Mouse (Mus musculus) adrenal gland, postnatal 36 days (tissue): ENCODE results near the gene Sdr39u1. TPM values are rescaled to one million over a fixed set of nuclear protein-coding genes. Genes with fewer than 3 reads are reported as not detected.

ENCODE experiments used
- DNase-seq, 2 experiments: peaks; one replicate each; pipeline ENCODE4 v3.0.0; 2021; ENCODE audit warnings: mixed read lengths in 1 of 2
- long read RNA-seq, 2 experiments: library from polyadenylated mRNA; stranded (forward); transcript quantifications; one replicate each; pipeline ENCODE4 v2.0.0; 2021; ENCODE audit warnings: borderline sequencing depth in 2 of 2
- total RNA-seq, 2 experiments: library from RNA; stranded (reverse); gene quantifications; 2 replicates each; pipeline ENCODE4 v1.2.3; 2021

Sdr39u1 gene
- total RNA-seq, result 10 to 100 TPM; 51.6 to 73.8 TPM
- long read RNA-seq, experiment 1, transcript Sdr39u1-201 (6 exons, 1,255 nt), result major isoform, 41 of 73 reads
- long read RNA-seq, experiment 1, transcript Sdr39u1-207 (5 exons, 867 nt), result minor isoform, 7 of 73 reads
- long read RNA-seq, experiment 1, partial matches to known transcripts, result 3 of 73 reads
- long read RNA-seq, experiment 1, other reads (novel, unspliced or antisense), result 18 of 73 reads
- long read RNA-seq, experiment 2, transcript Sdr39u1-201 (6 exons, 1,255 nt), result major isoform, 19 of 33 reads
- long read RNA-seq, experiment 2, partial matches to known transcripts, result 0 of 33 reads
- long read RNA-seq, experiment 2, other reads (novel, unspliced or antisense), result 8 of 33 reads

DNA sequence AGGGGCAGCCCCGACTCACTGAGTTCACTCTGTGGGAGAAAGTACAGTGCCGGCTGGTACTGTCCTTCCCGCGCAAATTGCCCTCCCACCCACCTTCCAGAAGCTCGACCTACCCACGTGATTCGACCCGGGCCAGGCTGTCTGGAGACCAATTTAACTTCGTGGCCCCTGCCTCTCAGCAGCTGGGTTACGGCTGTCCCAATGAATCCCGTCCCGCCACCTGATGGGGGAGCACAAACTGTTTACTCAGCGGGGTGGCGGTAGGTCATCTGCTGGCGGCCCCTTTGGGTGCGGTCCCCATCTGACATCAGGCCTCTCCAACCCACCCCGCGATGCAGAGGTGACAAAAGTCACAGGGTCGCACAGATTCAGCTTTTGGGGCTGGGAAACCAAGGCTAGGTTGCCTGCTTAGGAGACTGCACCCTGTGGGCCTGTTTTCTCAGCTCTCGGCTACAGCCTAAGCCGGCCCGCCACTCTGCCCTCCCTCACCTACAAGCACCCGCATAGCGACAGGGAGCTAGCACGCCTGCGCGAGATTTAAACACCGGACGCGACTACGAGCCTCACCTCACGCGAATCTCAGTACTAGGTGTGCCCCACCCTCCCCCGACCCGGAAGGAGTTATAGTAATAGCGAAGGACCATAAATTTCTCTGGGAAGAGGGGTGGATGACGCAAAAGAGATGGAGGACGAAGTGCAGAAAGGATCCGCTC, at the start of gene Sdr39u1:
Sdr39u1 (minus strand) TSS at position 593 of the 713 bp plus-strand sequence.
- DNase-seq, result peak; percentile 83 to 92

DNA sequence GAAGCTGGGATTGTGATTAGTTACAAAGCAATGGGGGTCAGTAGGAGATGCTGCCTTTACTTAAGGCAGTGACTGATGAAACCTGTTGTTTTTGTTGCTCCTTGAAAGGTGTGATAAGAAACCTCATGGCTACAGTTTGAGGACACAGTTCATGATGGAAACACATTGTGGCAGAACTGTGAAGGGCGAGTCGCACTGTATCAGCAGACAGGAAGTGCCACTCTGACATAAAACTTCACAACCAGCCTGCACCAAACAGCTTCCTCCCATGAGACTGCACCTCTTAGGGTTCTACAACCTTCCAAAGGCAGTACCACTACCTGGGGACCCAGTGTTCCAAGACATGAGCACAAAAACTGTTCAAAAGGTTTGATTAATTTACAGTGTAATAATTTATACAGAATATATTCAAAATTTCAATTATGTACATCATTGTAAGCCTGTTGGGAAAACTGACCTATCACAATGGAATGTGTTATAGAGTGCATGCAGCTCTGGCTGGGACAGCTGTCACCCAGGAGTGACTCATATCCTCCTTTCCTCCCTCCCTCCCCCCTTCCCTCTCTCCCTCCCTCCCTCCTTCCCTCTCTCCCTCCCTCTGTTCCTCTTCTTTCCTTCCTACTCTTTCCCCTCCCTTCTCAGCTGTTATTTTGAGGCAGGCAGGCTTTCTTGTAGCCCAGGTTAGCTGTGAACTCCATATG, 46.3 kb upstream of the Sdr39u1 start:
- no peak for DNase-seq

DNA sequence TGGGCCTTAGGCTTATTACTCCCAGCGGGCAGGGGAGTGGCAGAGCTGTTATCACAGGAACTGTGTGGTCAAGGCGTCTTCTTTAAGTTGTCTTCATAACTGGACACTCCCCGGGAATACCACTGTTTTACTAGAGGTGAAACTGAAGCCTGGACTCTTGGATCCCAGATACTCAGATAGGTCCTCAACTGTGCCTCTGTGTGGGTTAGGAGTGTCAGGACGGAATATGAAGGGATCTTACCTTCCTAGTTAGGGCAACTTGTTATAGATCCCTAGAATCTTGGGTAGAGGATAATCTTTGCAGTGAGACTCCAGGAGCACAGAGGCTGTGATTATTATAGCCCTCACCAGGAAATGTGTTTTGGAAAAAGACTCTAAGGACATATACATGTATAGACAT, 44.5 kb upstream of the Sdr39u1 start, which contains the start of gene Cma1:
Cma1 (minus strand) TSS at position 101 of the 400 bp plus-strand sequence.
- DNase-seq, result no peak

DNA sequence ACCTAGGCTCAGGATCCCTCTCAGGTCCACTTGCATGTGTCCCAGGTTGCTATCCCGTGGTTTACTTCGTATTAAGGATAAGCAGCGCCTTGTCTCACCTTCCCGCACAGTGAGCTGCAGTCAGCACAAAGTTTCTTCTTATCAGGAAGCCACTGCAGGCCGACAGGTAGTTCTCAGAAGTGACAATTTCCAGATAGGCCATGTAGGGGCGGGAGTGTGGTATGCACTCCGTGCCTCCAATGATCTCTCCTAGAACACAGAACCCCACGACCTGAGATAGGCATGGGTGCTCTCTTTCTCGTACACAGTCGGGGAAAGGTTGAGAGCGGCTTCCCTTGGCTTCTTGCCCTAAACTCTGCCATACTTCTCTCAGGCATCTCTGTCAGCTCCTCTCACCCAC, 43.5 kb upstream of the Sdr39u1 start:
- DNase-seq, result no peak

DNA sequence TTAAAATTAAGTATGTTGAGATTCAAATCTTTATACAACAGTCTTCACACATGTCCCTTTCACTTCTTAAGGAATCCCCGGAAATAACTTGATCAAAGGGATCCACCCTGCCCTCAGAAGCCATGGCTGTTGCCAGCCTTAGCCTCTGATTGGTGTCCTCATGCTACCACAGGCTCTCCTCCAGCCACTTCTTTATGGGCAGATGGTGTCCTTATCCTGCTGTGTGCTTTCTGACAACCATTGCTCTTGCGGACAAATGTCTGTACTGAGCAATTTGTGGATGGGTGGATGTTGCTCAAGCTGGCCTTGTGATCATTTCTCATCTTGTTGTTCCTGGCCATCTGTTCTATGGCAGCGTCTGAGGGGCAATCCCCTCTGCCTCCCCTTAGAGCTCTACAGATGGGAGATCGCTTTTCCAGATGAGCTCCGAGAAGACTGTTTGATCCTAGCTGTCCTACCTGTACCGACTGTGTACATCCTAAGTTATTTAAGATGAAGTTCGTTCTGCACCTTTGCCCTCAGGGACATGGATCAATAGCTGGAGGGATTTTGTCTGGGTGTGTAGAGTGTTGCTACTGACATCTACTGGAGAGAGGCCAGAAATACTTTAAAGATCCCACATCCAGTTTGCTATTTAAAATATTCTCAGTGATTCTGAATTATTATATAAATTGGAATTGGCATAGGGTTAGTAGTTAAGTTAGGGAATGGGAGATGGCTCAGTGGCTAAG, 40.1 kb upstream of the Sdr39u1 start:
- DNase-seq, result no peak

DNA sequence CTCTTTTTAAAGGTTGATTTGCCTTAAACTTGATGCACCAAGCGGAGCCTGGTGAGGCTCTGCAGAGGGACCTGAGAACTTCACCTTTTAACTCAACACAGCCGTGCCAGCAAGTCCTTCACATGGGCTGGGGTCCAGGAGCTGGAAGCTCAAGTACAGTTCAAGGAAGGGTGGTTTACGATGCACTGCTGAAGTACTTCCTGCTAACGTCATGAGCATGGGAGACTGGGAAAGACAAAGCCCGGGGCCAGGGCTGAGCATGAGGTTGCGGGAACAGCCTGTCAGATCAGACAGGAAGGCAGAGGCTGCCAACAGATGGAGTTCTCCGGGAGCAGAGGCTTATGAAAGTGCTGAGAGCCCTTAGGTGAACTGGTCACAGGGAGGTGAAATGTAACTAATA, 33.5 kb upstream of the Sdr39u1 start:
- DNase-seq, result peak; percentile 3 to 20

DNA sequence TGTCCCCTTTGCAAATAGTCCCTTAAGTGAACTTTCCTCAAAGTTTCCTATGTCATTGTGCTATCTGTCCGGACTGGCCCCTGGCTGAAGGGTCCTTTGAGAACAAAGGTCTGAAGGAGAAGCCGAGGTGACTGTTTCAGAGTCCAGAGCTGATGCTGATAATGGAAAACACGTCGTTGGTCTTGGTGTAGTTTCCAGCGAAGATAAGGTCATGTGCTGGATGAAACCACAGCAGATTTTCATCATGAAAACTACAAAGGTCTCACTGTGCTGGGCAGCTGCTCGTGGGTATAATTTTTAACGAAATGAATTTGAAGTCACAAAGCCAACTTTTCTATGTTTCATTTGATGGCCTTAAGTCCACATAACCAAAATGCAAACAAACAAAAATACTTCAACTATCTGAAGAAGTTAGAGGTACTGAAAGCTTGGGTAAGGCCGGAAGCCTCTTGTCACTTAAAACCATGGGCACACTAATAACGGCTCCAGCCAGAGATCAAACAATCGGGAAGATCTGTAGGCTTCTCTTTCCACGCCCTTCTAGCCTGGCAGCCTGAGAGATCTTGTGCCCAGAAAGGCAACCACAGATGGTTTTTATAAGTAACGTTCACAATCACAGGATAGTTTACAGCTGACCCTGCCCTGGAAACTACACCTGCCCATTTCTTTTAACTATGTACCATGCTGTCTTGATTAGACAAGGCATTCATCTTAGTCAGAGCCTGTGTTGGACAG, 29.3 kb upstream of the Sdr39u1 start:
- no peak for DNase-seq

DNA sequence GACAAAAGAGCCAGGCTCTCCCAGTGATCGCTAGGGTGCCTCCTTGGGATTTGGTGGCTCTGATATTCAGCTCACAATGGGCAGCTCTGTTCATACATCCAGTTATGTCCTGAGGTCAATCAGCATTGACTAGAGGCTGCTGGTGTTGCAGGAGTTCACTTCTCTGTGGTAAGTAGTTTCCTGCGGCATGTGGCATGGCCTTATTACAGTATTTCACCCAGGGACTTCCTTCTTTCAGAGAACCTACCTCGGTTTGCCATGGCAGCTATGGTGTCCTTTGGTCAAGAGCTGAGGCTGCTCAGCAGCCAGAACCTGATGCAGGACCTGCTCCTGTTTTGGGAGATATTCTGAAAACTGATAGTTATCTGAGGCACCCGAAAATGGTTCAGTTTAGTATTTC, 26.8 kb upstream of the Sdr39u1 start:
- DNase-seq, result no peak

DNA sequence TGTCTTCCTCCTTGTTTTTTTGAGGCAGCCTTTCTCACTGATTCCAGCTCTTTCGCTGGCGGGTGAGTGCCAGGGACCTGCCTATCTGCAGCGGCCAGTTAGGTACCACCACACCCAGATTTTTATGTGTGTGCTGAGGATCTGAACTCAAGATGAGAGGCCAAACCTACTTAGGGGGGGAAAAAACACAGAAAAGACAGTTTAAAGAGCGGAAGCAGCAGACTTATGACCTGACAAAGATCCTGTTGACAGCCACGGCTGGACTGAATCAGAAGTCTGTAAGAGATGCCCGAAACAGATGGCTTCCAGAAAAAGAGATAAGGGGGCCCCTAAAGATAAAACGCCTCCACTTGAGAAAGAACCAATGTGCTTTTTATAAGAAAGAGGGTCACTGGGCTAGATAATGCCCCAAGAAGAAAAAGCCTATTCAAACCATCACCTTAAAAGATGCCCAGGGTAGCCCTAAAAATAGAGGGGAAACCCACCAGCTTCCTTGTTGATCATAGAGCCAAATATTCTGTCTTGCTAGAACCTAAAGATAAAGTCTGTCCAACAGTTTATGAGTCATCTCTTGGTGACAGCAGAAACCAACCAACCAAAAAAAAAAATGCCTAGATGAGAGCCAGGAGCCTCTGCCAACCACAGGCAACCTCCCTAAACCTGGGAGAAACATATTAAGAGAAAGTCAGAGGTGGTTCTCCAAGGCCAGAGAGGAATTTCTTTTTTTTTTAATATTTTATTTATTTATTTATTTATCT, 22.6 kb upstream of the Sdr39u1 start:
- DNase-seq, result no peak

DNA sequence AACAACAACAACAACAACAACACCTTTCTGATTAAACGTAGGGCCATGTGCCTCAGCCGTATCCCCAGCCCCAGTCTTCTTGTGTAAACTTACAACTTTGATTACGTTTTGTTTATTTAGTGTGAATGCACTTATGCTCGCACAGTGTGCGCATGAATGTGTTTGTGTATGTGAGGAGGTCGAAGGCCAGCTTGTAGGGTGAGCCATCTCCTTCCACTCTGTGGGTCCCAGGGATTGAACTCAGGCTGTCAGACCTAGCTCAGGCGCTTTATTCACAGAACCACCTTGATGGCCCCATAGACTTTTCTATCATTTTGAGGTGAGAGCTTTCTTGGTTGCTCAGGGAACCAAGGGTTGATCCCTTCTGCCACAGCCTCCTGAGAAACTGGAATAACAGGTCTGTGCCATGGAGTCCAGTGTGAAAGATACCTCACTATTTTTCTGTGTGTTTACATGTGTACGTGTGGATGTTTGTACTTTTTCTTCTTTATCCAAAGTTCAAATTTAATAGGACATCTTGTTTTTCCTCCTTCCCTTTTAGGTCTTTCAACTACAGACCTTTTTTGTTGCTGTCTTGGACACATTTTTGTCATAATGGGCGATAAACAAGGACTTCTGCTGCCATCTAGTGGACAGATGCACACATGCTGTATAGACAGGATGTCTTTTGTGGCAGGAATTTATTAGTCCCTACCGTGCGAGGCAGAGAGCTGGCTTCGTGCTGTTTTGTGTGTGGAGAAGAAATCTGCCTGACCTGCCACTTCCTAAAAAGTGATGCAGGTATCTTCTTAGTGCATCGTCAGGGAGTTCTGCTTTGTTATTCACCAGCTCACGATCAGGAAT, 18.4 kb upstream of the Sdr39u1 start:
- peak; percentile 58 to 79 for DNase-seq

DNA sequence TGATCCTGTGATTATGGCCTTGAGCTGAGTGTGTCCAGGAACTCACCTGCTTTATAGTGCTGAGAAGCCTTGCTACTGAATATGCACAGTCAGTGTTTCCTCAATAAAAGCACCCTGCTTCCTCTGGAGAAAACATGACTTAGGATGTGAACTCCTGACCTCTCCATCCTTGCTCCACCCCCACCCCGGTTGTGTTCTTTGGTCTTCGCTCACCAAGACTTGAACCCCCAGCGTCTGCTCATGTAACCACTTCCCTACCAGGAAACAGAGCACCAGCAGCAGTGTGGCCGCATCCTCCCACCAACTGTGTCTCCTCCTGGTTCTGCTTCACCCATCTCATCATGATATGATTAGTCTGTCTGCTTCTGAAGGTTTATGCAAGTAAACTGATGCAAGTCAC, 13.3 kb upstream of the Sdr39u1 start:
- DNase-seq, result no peak

DNA sequence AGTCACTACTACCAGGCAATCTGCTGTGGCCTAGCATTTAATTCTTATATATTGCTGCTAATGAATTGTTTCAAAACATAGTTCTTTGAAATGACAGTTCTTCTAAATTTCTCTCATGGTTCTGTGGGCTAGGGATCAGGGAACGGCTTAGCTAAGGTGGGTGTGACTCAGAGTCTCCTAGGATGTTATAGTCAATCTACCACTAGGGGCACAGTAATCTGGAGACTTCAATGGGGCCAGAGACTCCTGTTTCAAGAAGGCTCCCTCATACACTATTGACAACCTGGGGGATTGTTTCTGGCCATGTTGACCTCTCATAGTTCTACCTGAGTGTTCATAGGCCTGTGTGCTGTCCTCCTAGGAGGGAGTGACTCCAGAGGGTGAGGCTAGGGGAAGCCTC, 5.4 kb upstream of the Sdr39u1 start:
- DNase-seq, result no peak

DNA sequence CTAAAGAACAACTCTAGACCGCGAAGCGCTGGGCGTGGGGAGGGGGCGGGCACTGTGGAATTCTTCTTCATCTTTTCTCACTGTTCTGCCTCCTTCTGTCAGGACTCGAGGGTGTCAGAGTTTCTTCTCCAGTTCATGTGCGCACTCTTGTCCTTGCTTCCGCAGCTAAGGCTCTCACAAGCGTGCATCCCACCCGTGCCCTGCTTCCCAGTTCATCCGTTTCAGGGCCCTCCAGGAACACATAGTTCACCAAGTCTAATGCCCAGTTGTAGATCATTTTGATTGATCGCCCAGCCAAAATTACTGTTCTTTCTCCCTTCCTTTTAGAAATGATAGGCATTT, 292 bp upstream of the Sdr39u1 start:
- no peak for DNase-seq

DNA sequence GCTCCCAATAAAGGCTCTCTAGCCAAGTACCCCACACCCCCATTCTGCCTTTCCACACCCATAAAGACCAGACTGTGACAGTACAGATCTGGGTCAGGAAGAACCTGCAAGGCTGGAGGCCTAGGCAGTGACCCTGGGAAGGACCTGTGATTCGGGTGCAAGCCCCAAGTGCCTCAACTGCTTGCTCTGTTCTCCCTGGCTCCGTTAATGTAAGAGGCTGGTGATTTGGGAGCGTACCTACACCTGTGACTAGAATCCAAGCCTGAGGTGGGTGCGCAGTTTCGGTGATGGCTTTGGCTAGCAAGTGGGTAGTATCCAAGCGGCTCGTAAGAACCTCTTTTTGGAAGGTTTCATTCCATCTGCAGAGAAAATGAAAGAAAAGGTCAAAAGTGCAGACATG, 1.1 kb downstream of the Sdr39u1 start:
- DNase-seq, result no peak

DNA sequence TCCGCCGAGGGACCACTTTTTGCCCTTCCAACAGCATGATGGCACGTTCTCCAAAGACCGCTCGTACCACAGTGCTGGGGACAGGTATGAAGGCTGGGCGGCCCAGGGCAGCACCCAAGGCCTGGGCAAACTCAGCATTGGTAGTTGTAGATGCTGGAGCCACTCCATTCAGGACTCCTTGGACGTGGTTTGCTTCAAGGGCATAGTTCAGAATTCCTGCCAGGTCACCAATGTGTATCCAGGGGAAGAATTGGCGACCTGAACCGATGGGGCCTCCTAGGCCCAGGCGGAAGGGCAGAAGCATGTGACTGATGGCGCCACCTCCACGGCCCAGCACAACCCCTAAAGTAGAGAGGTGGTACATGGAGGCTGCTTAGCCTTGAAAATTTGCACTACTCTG, 2.4 kb downstream of the Sdr39u1 start:
- peak in 1 of 2 experiments; percentile 27 for DNase-seq

DNA sequence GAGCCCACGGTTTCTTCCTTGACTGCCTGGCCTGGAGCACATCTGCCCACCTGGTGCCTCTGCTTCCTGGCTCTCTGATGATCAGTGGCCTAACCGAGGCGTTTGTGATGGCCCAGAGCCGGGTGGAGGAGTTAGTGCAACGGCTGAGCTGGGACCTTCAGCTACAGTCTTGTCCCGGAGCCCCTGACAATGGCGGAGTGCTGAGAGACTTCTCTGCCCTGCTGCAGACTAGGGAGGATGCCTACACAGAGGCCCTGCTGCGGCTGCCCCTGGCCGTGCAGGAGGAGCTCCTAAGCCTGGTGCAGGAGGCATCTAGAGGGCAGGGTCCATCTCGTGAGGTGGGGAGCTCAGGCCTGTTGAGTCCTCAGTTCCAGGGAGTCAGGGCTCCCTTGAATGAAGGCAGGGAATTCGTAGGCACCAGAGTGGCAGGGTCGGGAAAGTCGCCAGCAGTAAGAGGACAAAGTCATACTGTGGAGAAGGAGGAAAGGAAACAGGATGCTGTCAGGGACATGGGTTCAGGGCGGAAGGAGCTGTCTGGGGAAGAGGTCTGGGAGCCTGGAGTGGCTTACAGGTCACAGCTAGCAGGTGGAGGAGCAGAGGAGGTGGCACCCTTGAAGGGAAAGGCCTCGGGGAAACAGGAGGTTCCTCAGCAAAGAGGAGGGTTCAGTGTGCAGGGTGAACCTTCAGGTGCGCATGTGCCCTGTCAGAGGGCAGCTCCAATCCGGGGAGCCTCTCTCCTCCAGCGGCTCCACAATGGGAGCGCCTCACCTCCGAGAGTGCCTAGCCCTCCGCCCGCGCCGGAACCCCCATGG, 13.3 kb downstream of the Sdr39u1 start:
- DNase-seq, result no peak

DNA sequence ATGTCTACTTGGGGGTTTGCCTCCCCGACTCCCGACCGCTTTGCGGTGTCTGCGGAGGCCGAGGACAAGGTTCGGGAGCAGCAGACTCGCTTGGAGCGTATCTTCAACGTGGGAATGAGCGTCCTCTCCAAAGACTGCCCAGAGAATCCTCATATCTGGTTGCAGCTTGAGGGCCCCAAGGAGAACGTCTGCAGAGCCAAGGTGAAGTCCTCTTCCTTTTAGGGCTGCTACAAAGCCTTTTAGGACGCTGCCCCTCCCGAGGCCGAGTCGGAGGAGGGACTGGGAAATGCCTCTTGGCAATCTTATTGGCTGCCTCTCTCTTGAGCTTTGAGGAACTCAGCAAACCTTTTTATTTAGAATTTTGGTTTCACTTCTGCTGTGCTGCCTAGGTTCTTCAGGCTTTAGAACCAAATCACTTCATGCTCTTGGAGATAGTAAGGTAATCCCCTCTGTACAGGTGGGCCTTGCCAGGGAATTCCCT, 14.3 kb downstream of the Sdr39u1 start:
- DNase-seq, result peak; percentile 55 to 73

DNA sequence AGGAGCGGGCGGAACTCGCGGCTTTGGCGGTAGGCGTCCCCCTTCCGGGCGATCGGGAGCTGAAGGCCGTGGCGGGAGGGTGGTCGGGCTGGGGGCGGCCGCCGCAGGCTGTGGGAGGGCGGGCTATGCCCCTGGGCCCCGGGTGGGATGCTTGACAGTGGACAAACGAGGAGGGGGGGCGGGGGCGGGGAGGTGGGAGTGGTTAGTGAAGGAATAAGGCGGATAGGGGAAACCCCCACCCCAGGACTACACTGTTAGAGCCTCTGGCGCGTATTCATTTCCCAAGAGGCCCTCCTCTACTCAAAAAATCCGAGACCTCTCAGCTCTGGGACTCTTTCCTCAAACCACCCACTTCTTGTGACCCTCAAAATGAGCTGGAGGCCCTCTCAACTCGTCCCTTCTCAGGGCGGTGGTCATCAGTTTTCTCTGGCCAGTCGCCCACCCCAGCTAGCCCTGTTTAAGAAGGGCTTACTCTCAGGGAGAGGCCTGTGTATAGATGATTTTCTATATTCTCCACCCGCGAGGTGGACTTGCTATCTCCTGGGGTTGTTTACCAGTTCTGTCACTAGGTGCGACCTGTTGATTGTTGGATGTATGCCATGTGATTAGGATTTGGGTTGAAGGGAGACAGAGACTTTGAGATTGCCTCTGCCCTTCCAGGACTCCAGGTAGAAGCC, 14.8 kb downstream of the Sdr39u1 start:
- DNase-seq, result no peak
